Mouse (Mus musculus) lung, postnatal 4 days (tissue): ENCODE data around the gene Grik4.

ENCODE experiments used
- DNase-seq, 2 experiments: peaks; one replicate each; pipeline ENCODE4 v3.0.0; 2021

Grik4 gene

DNA sequence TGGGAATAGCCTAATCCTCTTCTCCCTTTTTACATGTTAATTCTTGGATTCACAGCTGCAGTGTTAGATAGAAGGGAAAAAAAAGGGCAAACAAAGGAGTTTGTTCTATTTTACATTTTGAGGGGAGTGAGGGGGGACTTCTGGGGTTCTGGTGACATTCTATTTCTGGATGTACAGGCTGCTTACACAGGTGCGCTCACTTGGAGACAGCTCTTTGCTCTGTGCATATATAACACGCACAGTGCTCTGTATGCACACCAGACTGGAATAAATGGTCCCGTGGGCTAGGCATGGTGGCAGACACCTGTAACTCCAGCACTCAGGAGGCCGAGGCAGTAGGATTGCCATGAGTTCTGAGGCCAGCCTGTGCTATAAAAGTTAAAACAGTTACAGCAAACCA lies 292.0 kb downstream of the Grik4 start:
- DNase-seq, result no peak

DNA sequence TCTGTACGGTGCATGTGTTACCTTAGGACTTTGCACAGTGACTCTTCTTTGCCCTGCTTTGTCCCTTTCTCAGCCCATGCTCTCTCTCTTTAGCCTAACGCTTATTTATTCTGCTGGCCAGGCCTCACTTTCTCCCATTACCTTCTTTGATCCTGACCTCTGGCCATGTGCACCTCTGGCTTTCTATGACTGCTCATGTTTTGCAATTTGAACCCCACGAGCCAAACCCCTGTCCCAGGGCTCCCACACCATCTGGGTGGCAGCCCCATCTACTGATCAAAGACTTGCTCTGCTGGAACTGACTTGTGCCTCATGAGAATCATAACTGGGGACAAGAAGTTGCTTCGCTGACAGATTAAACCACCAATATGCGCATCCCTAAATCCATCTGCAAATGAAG lies 294.4 kb downstream of the Grik4 start:
- no peak for DNase-seq

GRCm38 (mm10) chr9:42648051-42648450 lies 296.2 kb downstream of the Grik4 start:
- no peak for DNase-seq

GRCm38 (mm10) chr9:42647596-42647995 lies 296.7 kb downstream of the Grik4 start:
- DNase-seq, result no peak

GRCm38 (mm10) chr9:42646821-42647220 lies 297.5 kb downstream of the Grik4 start:
- no peak for DNase-seq

- no peak for DNase-seq
Observed at GRCm38 (mm10) chr9:42645161-42645560, 299.1 kb downstream of the Grik4 start.

DNA sequence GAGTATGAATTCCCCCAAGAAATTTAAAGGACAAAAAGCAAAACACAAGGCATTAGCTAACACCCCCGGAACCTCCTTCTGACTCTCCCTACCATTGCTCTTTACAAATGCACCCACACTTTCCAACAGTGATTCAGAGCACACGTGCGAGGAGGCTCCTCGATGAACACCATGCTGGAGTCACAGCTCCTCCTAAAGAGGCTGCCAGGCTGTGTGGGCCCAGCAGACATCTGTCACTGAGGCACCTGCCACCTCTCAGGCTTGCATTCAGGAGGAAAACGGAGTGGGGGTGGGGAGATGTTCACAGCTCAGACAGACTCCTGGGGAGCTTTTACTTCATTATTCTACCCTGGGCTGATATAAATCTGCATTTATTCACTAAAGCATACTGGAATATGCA lies 301.5 kb downstream of the Grik4 start:
- no peak for DNase-seq

DNA sequence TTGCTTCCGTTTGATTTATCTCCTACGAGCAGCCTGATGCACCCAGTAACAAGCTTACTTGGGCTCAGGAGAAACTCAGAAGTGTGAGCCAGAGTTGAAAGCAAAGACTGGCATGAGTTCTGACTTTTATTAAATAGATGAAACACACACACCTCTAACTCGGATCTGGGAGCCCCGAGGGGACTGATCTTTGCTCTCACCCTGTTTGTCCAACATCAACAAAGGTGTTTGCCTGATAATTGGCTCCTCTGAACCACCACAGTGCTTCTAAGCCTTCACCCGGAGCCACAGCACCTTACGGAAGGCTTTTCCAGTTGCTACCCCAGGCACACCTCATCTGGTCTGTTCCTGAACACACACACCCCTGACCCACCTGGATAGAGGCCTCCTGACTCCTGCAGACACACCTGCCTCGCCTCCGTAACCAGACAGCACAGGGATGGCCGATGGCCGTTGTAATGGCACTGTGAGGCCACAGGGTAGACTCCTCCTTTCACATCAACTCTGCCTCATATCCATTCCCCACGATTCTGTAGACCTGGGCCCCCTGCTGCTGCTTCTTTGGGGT lies 302.7 kb downstream of the Grik4 start:
- DNase-seq, result no peak

DNA sequence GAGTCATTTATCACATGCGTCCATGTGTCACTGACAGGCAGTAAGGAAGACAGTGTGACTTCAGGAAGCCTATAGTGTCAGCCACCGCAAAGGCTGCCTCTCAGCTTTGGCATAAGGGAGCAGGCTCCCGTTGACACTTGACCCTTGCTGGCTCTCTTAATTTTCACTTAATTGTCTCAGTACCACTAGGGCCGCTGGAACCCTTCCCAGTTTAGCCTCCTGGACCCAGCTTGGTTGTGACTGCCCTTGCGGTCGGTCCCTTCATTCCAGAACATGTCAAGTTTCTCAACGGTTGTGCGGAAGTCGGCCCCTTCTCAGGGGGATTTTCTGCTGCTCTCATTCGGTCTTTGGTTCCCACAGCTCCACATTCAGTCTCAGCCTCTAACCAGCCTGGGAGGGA lies 307.8 kb downstream of the Grik4 start:
- peak; percentile 15 to 55 for DNase-seq

DNA sequence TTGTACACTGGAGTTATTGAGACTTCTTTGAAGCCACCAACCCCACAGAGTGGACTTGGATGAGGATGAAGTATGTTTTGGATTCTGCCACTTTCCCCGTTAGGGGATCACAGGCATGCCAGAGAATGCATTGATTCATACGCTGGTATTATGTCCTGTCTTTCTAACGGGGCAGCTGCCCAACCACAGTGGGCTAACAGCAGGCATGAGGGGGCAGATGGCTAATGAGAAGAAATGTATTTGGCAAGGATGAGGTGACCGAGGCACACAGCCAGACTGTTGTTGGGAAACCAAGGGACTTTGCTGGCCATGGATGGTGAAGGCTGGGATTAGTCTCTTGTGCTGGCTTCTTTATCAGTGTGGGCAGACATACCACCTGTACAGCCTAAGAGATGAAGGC lies 312.8 kb downstream of the Grik4 start:
- no peak for DNase-seq

GRCm38 (mm10) chr9:42627634-42628033 lies 316.7 kb downstream of the Grik4 start:
- peak; percentile 24 to 51 for DNase-seq

- no peak for DNase-seq
Observed at GRCm38 (mm10) chr9:42627146-42627545, 317.1 kb downstream of the Grik4 start.

- DNase-seq, result no peak
Observed at GRCm38 (mm10) chr9:42626226-42626775, 318.0 kb downstream of the Grik4 start.

GRCm38 (mm10) chr9:42614409-42614808 lies 329.9 kb downstream of the Grik4 start:
- DNase-seq, result no peak

- no peak for DNase-seq
Observed at GRCm38 (mm10) chr9:42613827-42614226, 330.5 kb downstream of the Grik4 start.

GRCm38 (mm10) chr9:42612482-42612991 lies 331.8 kb downstream of the Grik4 start:
- DNase-seq, result no peak

GRCm38 (mm10) chr9:42601445-42601844 lies 342.8 kb downstream of the Grik4 start:
- no peak for DNase-seq

DNA sequence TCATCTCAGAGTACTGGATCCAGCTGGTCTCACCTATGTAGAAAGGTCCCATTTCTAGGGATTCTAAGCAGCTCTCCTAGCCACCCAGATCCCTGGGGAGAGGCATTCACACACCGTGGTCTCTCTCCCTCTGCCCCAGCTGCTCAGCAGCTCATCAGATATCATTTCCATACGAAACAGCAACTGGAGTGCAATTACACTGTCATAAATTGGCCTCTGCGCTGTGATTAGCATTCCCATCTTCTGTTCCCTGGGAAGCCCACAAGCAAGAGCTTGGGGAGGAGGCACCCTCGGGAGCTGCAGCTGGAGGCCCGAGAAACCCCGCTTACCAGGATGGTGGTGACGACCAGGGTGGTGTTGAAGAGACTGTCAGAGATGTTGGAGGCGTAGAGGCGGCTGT lies 346.8 kb downstream of the Grik4 start:
- DNase-seq, result no peak

DNA sequence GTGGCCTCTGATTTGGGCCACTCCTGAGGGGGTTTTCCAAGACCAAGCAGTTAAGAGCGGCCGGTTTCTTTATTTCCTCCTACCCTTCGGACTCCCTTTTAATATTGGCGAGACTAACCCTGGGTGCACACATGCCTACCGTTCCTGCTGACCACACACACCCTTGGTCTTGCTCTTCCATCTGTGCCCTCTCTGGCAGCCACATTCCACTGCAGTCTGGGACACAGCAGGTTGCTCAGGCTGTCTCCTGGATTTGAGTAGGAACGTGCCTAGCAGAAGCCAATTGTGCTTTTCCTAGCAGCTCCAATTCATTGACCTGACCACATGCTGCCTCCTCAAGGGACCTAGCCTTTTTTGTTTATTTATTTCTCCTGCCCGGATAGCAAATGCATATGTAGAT lies 365.8 kb downstream of the Grik4 start:
- DNase-seq, result no peak

GRCm38 (mm10) chr9:42578106-42578505 lies 366.2 kb downstream of the Grik4 start:
- no peak for DNase-seq

- no peak for DNase-seq
Observed at GRCm38 (mm10) chr9:42573616-42574350, 370.5 kb downstream of the Grik4 start.

- peak; percentile 39 to 61 for DNase-seq
Observed at GRCm38 (mm10) chr9:42573180-42573579, 371.1 kb downstream of the Grik4 start.

DNA sequence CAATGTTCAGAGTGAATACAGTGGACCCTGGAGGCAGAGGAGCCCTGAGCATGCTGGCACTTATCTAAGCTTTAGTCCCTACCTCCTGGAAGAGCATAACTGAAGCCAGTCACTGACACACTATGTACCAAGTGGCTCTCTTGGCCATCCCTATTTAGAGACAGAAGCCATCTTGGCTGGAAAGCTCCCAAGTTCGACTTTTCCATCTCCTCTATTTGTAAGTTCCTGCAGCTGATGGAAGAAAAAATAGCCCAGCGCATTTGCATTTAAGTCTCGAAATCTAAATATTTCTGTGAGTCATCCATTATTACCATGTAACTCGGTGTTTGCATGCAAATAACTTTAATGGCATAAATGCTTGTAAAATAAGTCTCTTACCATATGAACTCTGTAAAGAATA lies 378.4 kb downstream of the Grik4 start:
- no peak for DNase-seq

- DNase-seq, result no peak
Observed at GRCm38 (mm10) chr9:42555186-42555585, 389.1 kb downstream of the Grik4 start.
